Mouse (Mus musculus) neutrophil, adult 5-6 weeks (primary cell): ENCODE data around the gene Apoo. TPM values are rescaled to one million over a fixed set of nuclear protein-coding genes. Genes with fewer than 3 reads are reported as not detected.
A peak's percentile ranks its signal among the peaks of the same experiment; 100 is the strongest.
"Not testable (repeated sequence)": the region's sequence is repeated elsewhere in the genome, so short reads cannot be mapped to it uniquely, and the experiment has no call there.

Experiments used
- ATAC-seq: fragments of 151-379, 151-347 bp; 2 replicates; pipeline ENCODE4 v1.8.0; 2017; ENCODE audit warnings: mild to moderate bottlenecking, moderate TSS enrichment; ENCODE audit not compliant: insufficient number of reproducible peaks, poor library complexity, low FRiP score, severe bottlenecking; ENCODE audit errors: extremely low read depth
- total RNA-seq: library from RNA; stranded (forward); fragments of 200-1000 nt; gene quantifications from 2 replicates; pipeline ENCODE4 v1.2.3, GENCODE M21; 2017

The Apoo gene
- 3.4 and 6.9 TPM in 2 replicates for total RNA-seq

GRCm38 (mm10) chrX:94366670-94367241 lies at the start of gene Apoo, which contains the start of gene Fam90a1b:
TSS of gene Apoo (plus strand) at chrX:94367117.
TSS of gene Fam90a1b (minus strand) at chrX:94366777.
- ATAC-seq, result peak; percentile 93

GRCm38 (mm10) chrX:94321036-94321902 lies 45.6 kb upstream of the Apoo start:
- ATAC-seq, result no peak

- ATAC-seq, result not testable (repeated sequence)
Observed at GRCm38 (mm10) chrX:94343638-94344037, 23.3 kb upstream of the Apoo start.

GRCm38 (mm10) chrX:94365381-94365925 lies 1.5 kb upstream of the Apoo start:
- no peak for ATAC-seq

- ATAC-seq, result no peak
Observed at GRCm38 (mm10) chrX:94366029-94366428, 888 bp upstream of the Apoo start.

- ATAC-seq, result no peak
Observed at GRCm38 (mm10) chrX:94367248-94367647, 331 bp downstream of the Apoo start.

GRCm38 (mm10) chrX:94378734-94379133 lies 11.8 kb downstream of the Apoo start:
- ATAC-seq, result no peak

GRCm38 (mm10) chrX:94408975-94409374 lies 42.1 kb downstream of the Apoo start:
- no peak for ATAC-seq

DNA sequence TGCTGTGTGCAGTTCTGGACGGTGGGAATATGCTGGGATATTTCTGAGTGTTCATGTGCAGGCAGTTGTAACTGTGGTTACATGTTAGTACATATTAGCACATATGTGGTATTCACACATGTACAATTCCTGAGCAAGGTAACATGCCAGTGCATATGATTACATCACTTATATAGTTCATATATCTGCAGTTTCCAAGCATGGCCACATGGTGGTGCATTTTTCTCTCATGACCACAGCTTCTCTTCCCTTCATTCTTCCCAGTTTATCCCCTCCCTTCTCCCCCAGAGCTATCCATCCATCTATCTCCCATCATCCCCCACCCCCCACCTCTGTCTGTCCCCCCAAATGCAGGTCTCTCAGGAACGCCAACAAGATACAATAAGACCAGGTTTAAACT lies 53.3 kb downstream of the Apoo start:
- ATAC-seq, result no peak

GRCm38 (mm10) chrX:94431548-94432375 lies 64.8 kb downstream of the Apoo start:
- no peak for ATAC-seq

DNA sequence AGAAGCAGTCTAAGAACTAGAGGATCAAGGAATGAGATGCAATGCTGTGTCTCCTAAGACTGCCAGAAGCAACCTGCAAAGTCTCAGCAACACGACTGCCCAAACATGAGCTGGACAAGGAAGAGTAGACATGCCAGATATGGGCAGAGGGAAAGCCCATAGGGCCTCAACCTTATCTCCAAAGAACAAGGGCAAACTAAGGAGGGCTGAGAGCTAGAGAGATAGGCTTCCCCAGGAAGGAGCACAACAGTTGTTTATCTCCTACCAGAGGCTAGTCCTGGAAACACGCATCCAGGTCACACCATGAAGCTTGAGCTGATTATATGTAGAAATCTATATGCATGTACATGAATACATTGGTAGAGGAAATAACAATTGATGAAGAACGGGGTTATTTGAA lies 78.5 kb downstream of the Apoo start:
- not testable (repeated sequence) for ATAC-seq

DNA sequence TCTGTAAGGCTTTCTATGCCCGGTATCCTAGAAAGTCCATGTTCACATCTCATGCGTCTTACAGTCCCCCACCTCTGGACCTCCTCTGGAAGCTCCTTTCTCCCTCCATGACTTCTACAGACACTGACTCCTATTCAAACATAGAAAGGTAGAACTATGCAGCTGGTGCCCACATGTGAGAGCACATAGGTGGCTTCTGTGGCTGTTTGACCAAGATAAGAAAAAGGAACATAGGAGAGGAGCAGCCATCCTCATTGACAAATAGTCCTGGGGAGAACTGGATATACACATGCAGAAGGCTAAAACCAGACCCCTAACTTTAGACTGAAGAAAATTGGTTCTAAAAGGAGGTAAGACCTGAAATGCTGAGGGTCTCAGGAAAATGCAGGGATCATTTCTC lies 79.1 kb downstream of the Apoo start:
- ATAC-seq, result not testable (repeated sequence)

- ATAC-seq, result not testable (repeated sequence)
Observed at GRCm38 (mm10) chrX:94450047-94450881, 83.3 kb downstream of the Apoo start.

DNA sequence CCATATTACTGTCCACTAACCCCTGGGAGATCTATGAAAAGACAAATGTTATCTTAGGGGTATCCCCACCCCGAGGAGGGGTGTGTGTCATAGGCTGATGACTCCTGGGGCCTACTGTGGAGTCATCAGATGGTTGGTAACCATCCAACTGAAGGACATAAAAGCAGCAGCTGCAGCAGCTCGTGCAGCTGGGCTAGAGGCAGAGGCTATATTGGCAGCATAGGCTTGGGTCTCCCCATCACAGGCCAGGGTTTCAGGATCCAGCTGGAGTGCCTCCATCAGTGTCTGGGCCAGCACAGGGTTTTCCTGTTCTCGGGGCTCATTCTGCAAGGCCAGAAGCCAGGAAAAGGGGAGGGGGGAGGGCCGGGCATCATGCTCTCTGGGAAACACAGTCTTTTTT lies 92.4 kb downstream of the Apoo start:
- ATAC-seq, result no peak

GRCm38 (mm10) chrX:94461513-94461912 lies 94.6 kb downstream of the Apoo start:
- ATAC-seq, result not testable (repeated sequence)

GRCm38 (mm10) chrX:94462604-94463429 lies 95.9 kb downstream of the Apoo start:
- not testable (repeated sequence) for ATAC-seq
